Mouse (Mus musculus): Measurements from ENCODE around the gene Carmil1. TPM values are rescaled to one million over a fixed set of nuclear protein-coding genes. Genes with fewer than 3 reads are reported as not detected.

The Carmil1 gene
- polyA plus RNA-seq, 1 experiment from 2014 or later, result 25.6 TPM

- no peak for ATAC-seq (ENCODE audit: low FRiP score, low read depth)
These were observed 143.8 kb downstream of the Carmil1 start for GRCm38 (mm10) chr13:24136836-24137235.

GRCm38 (mm10) chr13:24135282-24136230, 145.0 kb downstream of the Carmil1 start:
- WGBS, result 62% methylated on average over 21 of the region's 21 CpGs
- ATAC-seq (ENCODE audit: low FRiP score, low read depth), result no peak

More at GRCm38 (mm10) chr13:24136836-24137235, 143.8 kb downstream of the Carmil1 start:
- no peak overlapping the region for H3K4me2 ChIP-seq (replicated peaks)
- WGBS, result 93% methylated on average over 5 of the region's 5 CpGs
- no peaks in the 10 kb centered on the region for H3K9me3 ChIP-seq
- no peaks in the 10 kb centered on the region for H3K27me3 ChIP-seq
- no peaks in the 10 kb centered on the region for H3K36me3 ChIP-seq
- H3K27ac ChIP-seq (replicated peaks), result no peak overlapping the region
- no peak overlapping the region for H3K4me3 ChIP-seq
- H3K9ac ChIP-seq (replicated peaks), result no peak overlapping the region
- peaks cover 10% of the 10 kb centered on the region; the same call in 1 of the 2 replicates for H3K4me1 ChIP-seq

GRCm38 (mm10) chr13:24132866-24133265, 147.7 kb downstream of the Carmil1 start:
- no peak overlapping the region for H3K9ac ChIP-seq (replicated peaks)
- peaks cover 10% of the 10 kb centered on the region; the same call in 1 of the 2 replicates for H3K4me1 ChIP-seq
- no peaks in the 10 kb centered on the region for H3K27me3 ChIP-seq
- no peak overlapping the region for H3K4me3 ChIP-seq
- no peaks in the 10 kb centered on the region for H3K36me3 ChIP-seq
- H3K4me2 ChIP-seq (replicated peaks), result no peak overlapping the region
- no peak for ATAC-seq (ENCODE audit: low FRiP score, low read depth)
- no peak overlapping the region for H3K27ac ChIP-seq (replicated peaks)
- H3K9me3 ChIP-seq, result no peaks in the 10 kb centered on the region
- 97% methylated on average over 3 of the region's 3 CpGs for WGBS

More at GRCm38 (mm10) chr13:24135282-24136230, 145.0 kb downstream of the Carmil1 start:
- no peaks in the 10 kb centered on the region for H3K9me3 ChIP-seq
- peaks cover 10% of the 10 kb centered on the region; the same call in 1 of the 2 replicates for H3K4me1 ChIP-seq
- no peak overlapping the region for H3K4me3 ChIP-seq
- H3K36me3 ChIP-seq, result no peaks in the 10 kb centered on the region
- no peak overlapping the region for H3K27ac ChIP-seq (replicated peaks)
- no peaks in the 10 kb centered on the region for H3K27me3 ChIP-seq
- H3K9ac ChIP-seq (replicated peaks), result no peak overlapping the region
- no peak overlapping the region for H3K4me2 ChIP-seq (replicated peaks)

- no peak for ATAC-seq (ENCODE audit: low FRiP score, low read depth)
- Histone ChIP-seq H3K27me3 (no peaks in the 10 kb centered on the region), H3K4me1 (peaks cover 10% of the 10 kb centered on the region; the same call in 1 of the 2 replicates), H3K4me2 (replicated peaks) (no peak overlapping the region), H3K4me3 (no peak overlapping the region), H3K27ac (replicated peaks) (no peak overlapping the region), H3K9ac (replicated peaks) (no peak overlapping the region), H3K9me3 (no peaks in the 10 kb centered on the region), H3K36me3 (no peaks in the 10 kb centered on the region)
- WGBS, result 92% methylated on average over 5 of the region's 5 CpGs
These were observed 149.3 kb downstream of the Carmil1 start for GRCm38 (mm10) chr13:24131319-24131718.

GRCm38 (mm10) chr13:24130741-24131140, 149.9 kb downstream of the Carmil1 start:
- ATAC-seq (ENCODE audit: low FRiP score, low read depth), result no peak
- Histone ChIP-seq H3K27ac (replicated peaks) (no peak overlapping the region), H3K9me3 (no peaks in the 10 kb centered on the region), H3K4me2 (replicated peaks) (no peak overlapping the region), H3K9ac (replicated peaks) (no peak overlapping the region), H3K27me3 (no peaks in the 10 kb centered on the region), H3K36me3 (no peaks in the 10 kb centered on the region), H3K4me1 (peaks cover 7% of the 10 kb centered on the region; the same call in 1 of the 2 replicates), H3K4me3 (no peak overlapping the region)
- WGBS, result 95% methylated on average over 2 of the region's 2 CpGs

GRCm38 (mm10) chr13:24128731-24129130, 151.9 kb downstream of the Carmil1 start:
- Histone ChIP-seq H3K36me3 (no peaks in the 10 kb centered on the region), H3K27me3 (no peaks in the 10 kb centered on the region), H3K9me3 (no peaks in the 10 kb centered on the region), H3K9ac (replicated peaks) (no peak overlapping the region), H3K4me2 (replicated peaks) (no peak overlapping the region), H3K27ac (replicated peaks) (no peak overlapping the region), H3K4me1 (no peaks in the 10 kb centered on the region), H3K4me3 (no peak overlapping the region)
- 98% methylated on average over 1 of the region's 1 CpGs for WGBS
- ATAC-seq (ENCODE audit: low FRiP score, low read depth), result no peak

- Histone ChIP-seq H3K36me3 (no peaks in the 10 kb centered on the region), H3K4me3 (no peak overlapping the region), H3K4me2 (replicated peaks) (no peak overlapping the region), H3K27me3 (no peaks in the 10 kb centered on the region), H3K4me1 (no peaks in the 10 kb centered on the region), H3K9ac (replicated peaks) (no peak overlapping the region), H3K9me3 (no peaks in the 10 kb centered on the region), H3K27ac (replicated peaks) (no peak overlapping the region)
- 86% methylated on average over 6 of the region's 6 CpGs for WGBS
- ATAC-seq (ENCODE audit: low FRiP score, low read depth), result no peak
These were observed 154.7 kb downstream of the Carmil1 start for GRCm38 (mm10) chr13:24125865-24126264.

GRCm38 (mm10) chr13:24117181-24117812, 163.3 kb downstream of the Carmil1 start:
- H3K4me3 ChIP-seq, result no peak overlapping the region
- no peaks in the 10 kb centered on the region for H3K36me3 ChIP-seq
- H3K4me2 ChIP-seq (replicated peaks), result no peak overlapping the region
- whole genome bisulfite sequencing, result 85% methylated on average over 7 of the region's 7 CpGs
- no peaks in the 10 kb centered on the region for H3K4me1 ChIP-seq
- H3K27me3 ChIP-seq, result no peaks in the 10 kb centered on the region
- no peak overlapping the region for H3K27ac ChIP-seq (replicated peaks)
- no peak for ATAC-seq (ENCODE audit: low FRiP score, low read depth)
- no peaks in the 10 kb centered on the region for H3K9me3 ChIP-seq
- H3K9ac ChIP-seq (replicated peaks), result no peak overlapping the region

- 71% methylated on average over 9 of the region's 9 CpGs for whole genome bisulfite sequencing
These were observed 167.8 kb downstream of the Carmil1 start for GRCm38 (mm10) chr13:24112689-24113348.

GRCm38 (mm10) chr13:24110329-24110728, 170.3 kb downstream of the Carmil1 start:
- H3K27ac ChIP-seq (replicated peaks), result no peak overlapping the region
- no peak overlapping the region for H3K4me3 ChIP-seq
- H3K4me1 ChIP-seq, result peaks cover 14% of the 10 kb centered on the region; the same call in 1 of the 2 replicates
- H3K4me2 ChIP-seq (replicated peaks), result no peak overlapping the region
- no peaks in the 10 kb centered on the region for H3K9me3 ChIP-seq
- no peak overlapping the region for H3K9ac ChIP-seq (replicated peaks)
- H3K36me3 ChIP-seq, result no peaks in the 10 kb centered on the region
- 66% methylated on average over 7 of the region's 7 CpGs for WGBS
- H3K27me3 ChIP-seq, result no peaks in the 10 kb centered on the region
- no peak for ATAC-seq (ENCODE audit: low FRiP score, low read depth)

More at GRCm38 (mm10) chr13:24112689-24113348, 167.8 kb downstream of the Carmil1 start:
- Histone ChIP-seq H3K27ac (replicated peaks) (no peak overlapping the region), H3K9me3 (no peaks in the 10 kb centered on the region), H3K4me3 (no peak overlapping the region), H3K9ac (replicated peaks) (no peak overlapping the region), H3K27me3 (no peaks in the 10 kb centered on the region), H3K4me2 (replicated peaks) (no peak overlapping the region), H3K36me3 (no peaks in the 10 kb centered on the region), H3K4me1 (peaks cover 8% of the 10 kb centered on the region; the same call in 1 of the 2 replicates)
- no peak for ATAC-seq (ENCODE audit: low FRiP score, low read depth)

GRCm38 (mm10) chr13:24108282-24108681, 172.3 kb downstream of the Carmil1 start:
- no peak overlapping the region for H3K27ac ChIP-seq (replicated peaks)
- no peak overlapping the region for H3K4me2 ChIP-seq (replicated peaks)
- no peaks in the 10 kb centered on the region for H3K9me3 ChIP-seq
- peaks cover 14% of the 10 kb centered on the region; the same call in 1 of the 2 replicates for H3K4me1 ChIP-seq
- no peaks in the 10 kb centered on the region for H3K36me3 ChIP-seq
- H3K27me3 ChIP-seq, result no peaks in the 10 kb centered on the region
- no peak overlapping the region for H3K4me3 ChIP-seq
- no peak for ATAC-seq (ENCODE audit: low FRiP score, low read depth)
- no peak overlapping the region for H3K9ac ChIP-seq (replicated peaks)
- WGBS, result 79% methylated on average over 7 of the region's 7 CpGs

All from midbrain, embryonic 12.5 days (tissue).